Mouse (Mus musculus) urinary bladder, postnatal 4 days (tissue): Measurements from ENCODE around the gene Gpr156.
"Not testable (repeated sequence)": the region's sequence is repeated elsewhere in the genome, so short reads cannot be mapped to it uniquely, and the experiment has no call there.

Source experiments
- DNase-seq, 2 experiments: peaks; one replicate each; pipeline ENCODE4 v3.0.0; 2021 to 2022; ENCODE audit warnings: low spot score in 2 of 2

The Gpr156 gene

GRCm38 (mm10) chr16:37999762-38000161 lies 83.5 kb downstream of the Gpr156 start:
- peak in 1 of 2 experiments; percentile 13 for DNase-seq

- DNase-seq: peak in 1 of 2 experiments; percentile 48
These were observed 83.9 kb downstream of the Gpr156 start for GRCm38 (mm10) chr16:38000178-38000577.

- DNase-seq: peak in 1 of 2 experiments; percentile 51
These were observed 85.5 kb downstream of the Gpr156 start for GRCm38 (mm10) chr16:38001766-38002165.

GRCm38 (mm10) chr16:38002485-38002884 lies 86.2 kb downstream of the Gpr156 start:
- peak in 1 of 2 experiments; percentile 30 for DNase-seq

GRCm38 (mm10) chr16:38004486-38005020 lies 88.3 kb downstream of the Gpr156 start:
- peak; percentile 13 to 56 for DNase-seq

GRCm38 (mm10) chr16:38005471-38005870 lies 89.2 kb downstream of the Gpr156 start:
- peak; percentile 15 to 56 for DNase-seq

GRCm38 (mm10) chr16:38008371-38008770 lies 92.1 kb downstream of the Gpr156 start:
- DNase-seq: peak in 1 of 2 experiments; percentile 14

GRCm38 (mm10) chr16:38009041-38009825 lies 92.9 kb downstream of the Gpr156 start:
- DNase-seq: peak in 1 of 2 experiments; percentile 35

- peak in 1 of 2 experiments; percentile 58 for DNase-seq
These were observed 95.2 kb downstream of the Gpr156 start for GRCm38 (mm10) chr16:38011486-38011885.

GRCm38 (mm10) chr16:38012382-38012781 lies 96.1 kb downstream of the Gpr156 start:
- DNase-seq: peak; percentile 50 to 61

- DNase-seq: peak in 1 of 2 experiments; percentile 50
These were observed 96.6 kb downstream of the Gpr156 start for GRCm38 (mm10) chr16:38012891-38013290.

GRCm38 (mm10) chr16:38014951-38015350 lies 98.7 kb downstream of the Gpr156 start:
- DNase-seq: peak in 1 of 2 experiments; percentile 8

GRCm38 (mm10) chr16:38016928-38017524 lies 100.7 kb downstream of the Gpr156 start:
- DNase-seq: peak in 1 of 2 experiments; percentile 38

GRCm38 (mm10) chr16:38017958-38018376 lies 101.7 kb downstream of the Gpr156 start:
- DNase-seq: peak in 1 of 2 experiments; percentile 32

- DNase-seq: no peak
These were observed 116.3 kb downstream of the Gpr156 start for GRCm38 (mm10) chr16:38032644-38033043.

GRCm38 (mm10) chr16:38033071-38033470 lies 116.8 kb downstream of the Gpr156 start:
- DNase-seq: no peak

GRCm38 (mm10) chr16:38038101-38038500 lies 121.8 kb downstream of the Gpr156 start:
- not testable (repeated sequence) for DNase-seq

GRCm38 (mm10) chr16:38042160-38042559 lies 125.9 kb downstream of the Gpr156 start:
- DNase-seq: no peak

GRCm38 (mm10) chr16:38044551-38044950 lies 128.3 kb downstream of the Gpr156 start:
- no peak for DNase-seq

- DNase-seq: no peak
These were observed 131.7 kb downstream of the Gpr156 start for GRCm38 (mm10) chr16:38047781-38048558.
